ENCODE assay signal across 8 mouse cellular contexts in the genomic region with DNA sequence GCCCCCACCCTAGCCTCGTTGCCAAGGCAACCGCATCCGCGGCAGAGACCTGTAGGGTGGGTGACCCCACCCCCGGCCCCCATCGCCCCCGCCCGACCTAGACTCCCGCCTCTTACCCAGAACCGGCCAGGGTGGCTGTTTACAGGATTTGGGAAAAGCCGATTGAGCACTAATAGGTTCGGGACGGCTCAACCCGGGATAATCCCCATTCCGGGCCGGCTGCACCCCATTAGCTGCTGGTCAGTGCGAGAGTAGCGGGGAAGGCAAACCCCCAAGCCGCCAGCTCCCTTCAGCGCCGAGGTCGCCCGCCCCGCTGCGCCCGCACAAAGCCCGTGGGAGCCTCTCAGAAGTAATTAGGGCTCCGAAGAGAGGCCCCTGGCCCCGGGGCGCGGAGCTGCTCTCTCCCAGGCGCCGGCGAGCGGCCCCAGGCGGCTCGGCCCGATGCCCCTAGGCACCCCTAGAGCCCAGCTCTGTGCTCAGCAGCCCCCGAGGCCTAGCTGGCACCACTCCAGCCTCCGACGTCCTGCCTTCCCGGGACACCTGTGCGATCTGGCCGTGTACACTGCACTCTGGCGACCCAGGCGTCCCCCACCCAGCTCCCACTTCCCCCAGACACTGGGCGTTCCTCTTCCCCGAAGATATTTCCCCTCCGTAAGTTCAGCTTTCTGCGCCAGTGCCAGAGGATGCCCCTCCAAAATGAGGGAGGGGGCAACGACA. TPM values are rescaled to one million over a fixed set of nuclear protein-coding genes. Genes with fewer than 3 reads are reported as not detected.
DNase-seq lines count a peak whose midpoint lies in the region; ATAC-seq and TF ChIP-seq lines count a peak whose summit lies in the region.

No protein-coding gene starts in this region.

- DNase-seq in thymus, adult 2 months: peak; percentile 59
- no peak for DNase-seq in thymus, postnatal 0 days (ENCODE audit: low spot score)
- peak; percentile 71 to 73 for DNase-seq in cerebellum, adult 2 months
- DNase-seq in gastrocnemius, postnatal 14 days: peak; percentile 69
- peak; percentile 73 for DNase-seq in liver, postnatal 0 days
- DNase-seq in c-Kit-positive CD71-positive TER-119-positive erythroid progenitor cells, embryonic 14.5 days (ENCODE audit: low spot score): no peak

- intact Hi-C loops in gastrocnemius, postnatal 14 days (cut with DNase I; ENCODE audit: low total_unique reads): no loop called here

- H3K27me3 ChIP-seq in thymus, adult 2 months (ENCODE audit: control insufficient read depth, insufficient read depth, low read length): no peaks in the 10 kb centered on the region
- H3K27me3 ChIP-seq in cerebellum, adult 2 months (ENCODE audit: control insufficient read depth, insufficient read depth, low read length): no peaks in the 10 kb centered on the region
- no peaks in the 10 kb centered on the region for H3K27me3 ChIP-seq in intestine, embryonic 15.5 days (replicated peaks)
- H3K27me3 ChIP-seq in liver, postnatal 0 days (ENCODE audit: insufficient read depth, low read length): no peaks in the 10 kb centered on the region

- H3K4me3 ChIP-seq in thymus, adult 2 months (ENCODE audit: control insufficient read depth, insufficient read depth, low read length): peak overlapping the region; percentile 94
- H3K4me3 ChIP-seq in cerebellum, adult 2 months (replicated peaks; ENCODE audit: insufficient read depth, low read depth, low read length): peak overlapping the region; percentile 79
- peak overlapping the region; percentile 87 for H3K4me3 ChIP-seq in intestine, embryonic 15.5 days (replicated peaks)
- H3K4me3 ChIP-seq in liver, postnatal 0 days (ENCODE audit: low read depth, low read length): peak overlapping the region; percentile 96
- H3K4me3 ChIP-seq in olfactory bulb, adult 2 months (ENCODE audit: insufficient read depth, low read depth, low read length): peak overlapping the region; percentile 99

- TF ChIP-seq CTCF in thymus, adult 2 months (IDR thresholded peaks at IDR 0.05; ENCODE audit: borderline replicate concordance, control insufficient read depth, extremely low read depth, insufficient read depth, low read length, poor library complexity): no peak
- no peak for TF ChIP-seq CTCF in cerebellum, adult 2 months (IDR thresholded peaks at IDR 0.05; ENCODE audit: borderline replicate concordance, insufficient read depth, low read depth, low read length)
- TF ChIP-seq CTCF in liver, postnatal 0 days (IDR thresholded peaks at IDR 0.05; ENCODE audit: low read depth): no peak
- no peak for TF ChIP-seq CTCF in olfactory bulb, adult 2 months (IDR thresholded peaks at IDR 0.05; ENCODE audit: insufficient read depth, low read depth, low read length)

- H3K9ac ChIP-seq in intestine, embryonic 15.5 days: peak overlapping the region; percentile 77
- peak overlapping the region; percentile 92 for H3K9ac ChIP-seq in liver, postnatal 0 days (replicated peaks)

- no peak for TF ChIP-seq EP300 in liver, postnatal 0 days (IDR thresholded peaks at IDR 0.05; ENCODE audit: low read depth)

- H3K36me3 ChIP-seq in thymus, adult 2 months (ENCODE audit: control insufficient read depth, insufficient read depth, low read length): peaks cover 31% of the 10 kb centered on the region
- peaks cover 28% of the 10 kb centered on the region for H3K36me3 ChIP-seq in intestine, embryonic 15.5 days
- peaks cover 38% of the 10 kb centered on the region for H3K36me3 ChIP-seq in liver, postnatal 0 days (replicated peaks; ENCODE audit: insufficient read depth, low read length)

- WGBS in thymus, adult 2 months: under 1% methylated on average over 51 of the region's 51 CpGs
- WGBS in cerebellum, adult 2 months: under 1% methylated on average over 50 of the region's 51 CpGs
- under 1% methylated on average over 42 of the region's 51 CpGs for WGBS in intestine, embryonic 15.5 days
- under 1% methylated on average over 45 of the region's 51 CpGs for WGBS in liver, postnatal 0 days (ENCODE audit: insufficient replicate concordance)
- WGBS in olfactory bulb, adult 2 months: under 1% methylated on average over 51 of the region's 51 CpGs

- peak overlapping the region; percentile 80 for H3K27ac ChIP-seq in thymus, adult 2 months (ENCODE audit: control insufficient read depth, insufficient read depth, low read length)
- H3K27ac ChIP-seq in cerebellum, adult 2 months (ENCODE audit: insufficient read depth, low read length): peak overlapping the region; percentile 79
- H3K27ac ChIP-seq in intestine, embryonic 15.5 days: peak overlapping the region; percentile 91
- H3K27ac ChIP-seq in liver, postnatal 0 days (ENCODE audit: low read depth): peak overlapping the region; percentile 94
- peak overlapping the region; percentile 95 for H3K27ac ChIP-seq in olfactory bulb, adult 2 months (ENCODE audit: insufficient read depth, low read depth, low read length)

- no peak for TF ChIP-seq POLR2A in thymus, adult 2 months (IDR thresholded peaks at IDR 0.05; ENCODE audit: control insufficient read depth, extremely low read depth, insufficient read depth, low read length, poor library complexity)
- no peak for TF ChIP-seq POLR2A in cerebellum, adult 2 months (IDR thresholded peaks at IDR 0.05; ENCODE audit: borderline replicate concordance, insufficient read depth, low read length)
- no peak for TF ChIP-seq POLR2A in olfactory bulb, adult 2 months (IDR thresholded peaks at IDR 0.05; ENCODE audit: insufficient read depth, low read depth, low read length)

- peaks cover 10% of the 10 kb centered on the region for H3K4me1 ChIP-seq in thymus, adult 2 months (replicated peaks; ENCODE audit: control insufficient read depth, insufficient read depth, low read length)
- H3K4me1 ChIP-seq in cerebellum, adult 2 months (ENCODE audit: control insufficient read depth, insufficient read depth, low read length): peaks cover 12% of the 10 kb centered on the region
- peaks cover 26% of the 10 kb centered on the region for H3K4me1 ChIP-seq in intestine, embryonic 15.5 days (replicated peaks)
- peaks cover 12% of the 10 kb centered on the region for H3K4me1 ChIP-seq in liver, postnatal 0 days (ENCODE audit: insufficient read depth)
- H3K4me1 ChIP-seq in olfactory bulb, adult 2 months (ENCODE audit: control insufficient read depth, insufficient read depth, low read length): peaks cover 27% of the 10 kb centered on the region

- H3K4me2 ChIP-seq in intestine, embryonic 15.5 days (replicated peaks): peak overlapping the region; percentile 78
- peak overlapping the region; percentile 90 for H3K4me2 ChIP-seq in liver, postnatal 0 days (ENCODE audit: low read depth, low read length)

- peak; percentile 4; the same call in 1 of the 2 replicates for ATAC-seq in intestine, embryonic 15.5 days
- peak; percentile 2; the same call in 1 of the 2 replicates for ATAC-seq in liver, postnatal 0 days

- no peaks in the 10 kb centered on the region for H3K9me3 ChIP-seq in intestine, embryonic 15.5 days
- H3K9me3 ChIP-seq in liver, postnatal 0 days (ENCODE audit: low read length): no peaks in the 10 kb centered on the region

RNA-seq across cellular contexts. Expression of gene Epo, which starts 1.5 kb away (rescaled TPM):
- not detected in 2 replicates for polyA plus RNA-seq in thymus, adult 2 months (2012; rRNA removed)
- polyA plus RNA-seq in thymus, postnatal 0 days (2015; fragmentation: Nextera tagmentation; extraction: Ambion mirVana): not detected in 2 replicates
- not detected in 2 replicates for polyA plus RNA-seq in cerebellum, adult 2 months (2012; rRNA removed)
- total RNA-seq in gastrocnemius, postnatal 14 days (2021): not detected
- 0.42 and 0.63 TPM in 2 replicates for polyA plus RNA-seq in intestine, embryonic 15.5 days (2015; fragmentation: Nextera tagmentation; extraction: Ambion mirVana)
- polyA plus RNA-seq in liver, postnatal 0 days (2015; fragmentation: Nextera tagmentation; extraction: Ambion mirVana): 0.13 and 0.26 TPM in 2 replicates
- polyA plus RNA-seq in olfactory bulb, adult 2 months (2012; ENCODE audit: insufficient read depth, insufficient read length, low replicate concordance, missing spikeins): not detected in 2 replicates

RNA-seq across cellular contexts. Expression of gene Gnb2, which starts 1.7 kb away (rescaled TPM):
- 1,444 and 1,492 TPM in 2 replicates for polyA plus RNA-seq in thymus, adult 2 months (2012; rRNA removed)
- 425 and 451 TPM in 2 replicates for polyA plus RNA-seq in thymus, postnatal 0 days (2015; fragmentation: Nextera tagmentation; extraction: Ambion mirVana)
- 410 and 442 TPM in 2 replicates for polyA plus RNA-seq in cerebellum, adult 2 months (2012; rRNA removed)
- 100 to 1,000 TPM; 194 to 231 TPM for total RNA-seq in gastrocnemius, postnatal 14 days (2021)
- polyA plus RNA-seq in intestine, embryonic 15.5 days (2015; fragmentation: Nextera tagmentation; extraction: Ambion mirVana): 341 and 386 TPM in 2 replicates
- 165 and 177 TPM in 2 replicates for polyA plus RNA-seq in liver, postnatal 0 days (2015; fragmentation: Nextera tagmentation; extraction: Ambion mirVana)
- polyA plus RNA-seq in olfactory bulb, adult 2 months (2012; ENCODE audit: insufficient read depth, insufficient read length, low replicate concordance, missing spikeins): not detected in 2 replicates

RNA-seq across cellular contexts. Expression of gene Gigyf1, which starts 13.2 kb away (rescaled TPM):
- polyA plus RNA-seq in thymus, adult 2 months (2012; rRNA removed): 83.9 and 84.3 TPM in 2 replicates
- polyA plus RNA-seq in thymus, postnatal 0 days (2015; fragmentation: Nextera tagmentation; extraction: Ambion mirVana): 10.5 and 15.9 TPM in 2 replicates
- polyA plus RNA-seq in cerebellum, adult 2 months (2012; rRNA removed): 59.8 and 61.2 TPM in 2 replicates
- 10 to 100 TPM; 13.4 to 18.5 TPM for total RNA-seq in gastrocnemius, postnatal 14 days (2021)
- 8.4 and 10.4 TPM in 2 replicates for polyA plus RNA-seq in intestine, embryonic 15.5 days (2015; fragmentation: Nextera tagmentation; extraction: Ambion mirVana)
- 2.8 and 4.0 TPM in 2 replicates for polyA plus RNA-seq in liver, postnatal 0 days (2015; fragmentation: Nextera tagmentation; extraction: Ambion mirVana)
- not detected in 2 replicates for polyA plus RNA-seq in olfactory bulb, adult 2 months (2012; ENCODE audit: insufficient read depth, insufficient read length, low replicate concordance, missing spikeins)

RNA-seq across cellular contexts. Expression of gene Actl6b, which starts 21.7 kb away (rescaled TPM):
- polyA plus RNA-seq in thymus, adult 2 months (2012; rRNA removed): 0.20 TPM in 1 of 2 replicates, not detected in the other
- 0.14 TPM in 1 of 2 replicates, not detected in the other for polyA plus RNA-seq in thymus, postnatal 0 days (2015; fragmentation: Nextera tagmentation; extraction: Ambion mirVana)
- polyA plus RNA-seq in cerebellum, adult 2 months (2012; rRNA removed): 125 and 135 TPM in 2 replicates
- total RNA-seq in gastrocnemius, postnatal 14 days (2021): not detected
- 4.5 and 6.0 TPM in 2 replicates for polyA plus RNA-seq in intestine, embryonic 15.5 days (2015; fragmentation: Nextera tagmentation; extraction: Ambion mirVana)
- not detected in 2 replicates for polyA plus RNA-seq in liver, postnatal 0 days (2015; fragmentation: Nextera tagmentation; extraction: Ambion mirVana)
- not detected in 2 replicates for polyA plus RNA-seq in olfactory bulb, adult 2 months (2012; ENCODE audit: insufficient read depth, insufficient read length, low replicate concordance, missing spikeins)

RNA-seq across cellular contexts. Expression of gene Pop7, which starts 29.3 kb away (rescaled TPM):
- polyA plus RNA-seq in thymus, adult 2 months (2012; rRNA removed): 65.5 and 68.7 TPM in 2 replicates
- polyA plus RNA-seq in thymus, postnatal 0 days (2015; fragmentation: Nextera tagmentation; extraction: Ambion mirVana): 84.6 and 90.0 TPM in 2 replicates
- 54.8 and 55.3 TPM in 2 replicates for polyA plus RNA-seq in cerebellum, adult 2 months (2012; rRNA removed)
- total RNA-seq in gastrocnemius, postnatal 14 days (2021): 10 to 100 TPM; 15.9 to 16.1 TPM
- 60.4 and 64.2 TPM in 2 replicates for polyA plus RNA-seq in intestine, embryonic 15.5 days (2015; fragmentation: Nextera tagmentation; extraction: Ambion mirVana)
- 27.5 and 27.7 TPM in 2 replicates for polyA plus RNA-seq in liver, postnatal 0 days (2015; fragmentation: Nextera tagmentation; extraction: Ambion mirVana)
- not detected in 2 replicates for polyA plus RNA-seq in olfactory bulb, adult 2 months (2012; ENCODE audit: insufficient read depth, insufficient read length, low replicate concordance, missing spikeins)

Comparison
In these comparisons a context has a peak if more than half of its experiments do, and no peak if none do; other contexts are left out.
1. DNase-seq: peak in thymus, adult 2 months (single experiment), cerebellum, adult 2 months (2 of 2), gastrocnemius, postnatal 14 days (single experiment) and liver, postnatal 0 days (single experiment); none in thymus, postnatal 0 days (single experiment) and c-Kit-positive CD71-positive TER-119-positive erythroid progenitor cells, embryonic 14.5 days (single experiment).
2. Peak in every context shown above with its lines, with median percentiles within 50 percentile points of each other: H3K27ac ChIP-seq and H3K4me3 ChIP-seq.